Mouse (Mus musculus) kidney, adult 2 months (tissue): ENCODE measurements around the gene Mfsd13b. TPM values are rescaled to one million over a fixed set of nuclear protein-coding genes. Genes with fewer than 3 reads are reported as not detected.

ENCODE experiments used
- DNase-seq: peaks from one replicate; pipeline ENCODE4 v3.0.0; 2021
- H3K27ac ChIP-seq: fragments of 200-500 bp; 2 replicates; pipeline ENCODE4 v1.5.1; 2012; ENCODE audit warnings: low read depth, low read length, control low read depth, inconsistent platforms; ENCODE audit not compliant: insufficient read depth
- H3K27me3 ChIP-seq: fragments of 200-500 bp; replicated peaks from 2 replicates; pipeline ENCODE4 v1.6.1; 2012; ENCODE audit warnings: mild to moderate bottlenecking, moderate library complexity, low read length, inconsistent platforms; ENCODE audit not compliant: control insufficient read depth, insufficient read depth
- H3K36me3 ChIP-seq: fragments of 200-500 bp; 2 replicates; pipeline ENCODE4 v1.6.1; 2012; ENCODE audit warnings: mild to moderate bottlenecking, moderate library complexity, low read length, inconsistent platforms; ENCODE audit not compliant: control insufficient read depth, insufficient read depth
- H3K4me1 ChIP-seq: fragments of 200-500 bp; 2 replicates; pipeline ENCODE4 v1.6.1; 2011; ENCODE audit warnings: low read length; ENCODE audit not compliant: control insufficient read depth, insufficient read depth
- H3K4me3 ChIP-seq: fragments of 200-500 bp; 2 replicates; pipeline ENCODE4 v1.5.1; 2011; ENCODE audit warnings: mild to moderate bottlenecking, low read depth, low read length, control low read depth; ENCODE audit not compliant: insufficient read depth
- CTCF ChIP-seq: fragments of 200-500 bp; conservative IDR thresholded peaks from 2 replicates; pipeline ENCODE4 v1.5.1; 2011; ENCODE audit warnings: low read depth, mild to moderate bottlenecking, control low read depth, low read length, moderate library complexity, mixed read lengths; ENCODE audit not compliant: insufficient read depth, insufficient read length
- POLR2A ChIP-seq: fragments of 200-500 bp; IDR thresholded peaks from one replicate; pipeline ENCODE4 v1.6.1; 2011; ENCODE audit warnings: low read depth, low read length, control low read depth
- WGBS: fragments of 180-500 bp; shearing (Covaris S2); methylation state at CpG from one replicate; pipeline ENCODE4 v1.1.7; 2018; 5-methylcytosine and 5-hydroxymethylcytosine counted together
- polyA plus RNA-seq: library from polyadenylated mRNA; depleted of rRNA; stranded (reverse); fragments of >200 nt; gene quantifications from 2 replicates; pipeline ENCODE4 v1.2.3, GENCODE M21; 2012

Mfsd13b gene
- polyA plus RNA-seq, 1 experiment: 1.1 TPM

DNA sequence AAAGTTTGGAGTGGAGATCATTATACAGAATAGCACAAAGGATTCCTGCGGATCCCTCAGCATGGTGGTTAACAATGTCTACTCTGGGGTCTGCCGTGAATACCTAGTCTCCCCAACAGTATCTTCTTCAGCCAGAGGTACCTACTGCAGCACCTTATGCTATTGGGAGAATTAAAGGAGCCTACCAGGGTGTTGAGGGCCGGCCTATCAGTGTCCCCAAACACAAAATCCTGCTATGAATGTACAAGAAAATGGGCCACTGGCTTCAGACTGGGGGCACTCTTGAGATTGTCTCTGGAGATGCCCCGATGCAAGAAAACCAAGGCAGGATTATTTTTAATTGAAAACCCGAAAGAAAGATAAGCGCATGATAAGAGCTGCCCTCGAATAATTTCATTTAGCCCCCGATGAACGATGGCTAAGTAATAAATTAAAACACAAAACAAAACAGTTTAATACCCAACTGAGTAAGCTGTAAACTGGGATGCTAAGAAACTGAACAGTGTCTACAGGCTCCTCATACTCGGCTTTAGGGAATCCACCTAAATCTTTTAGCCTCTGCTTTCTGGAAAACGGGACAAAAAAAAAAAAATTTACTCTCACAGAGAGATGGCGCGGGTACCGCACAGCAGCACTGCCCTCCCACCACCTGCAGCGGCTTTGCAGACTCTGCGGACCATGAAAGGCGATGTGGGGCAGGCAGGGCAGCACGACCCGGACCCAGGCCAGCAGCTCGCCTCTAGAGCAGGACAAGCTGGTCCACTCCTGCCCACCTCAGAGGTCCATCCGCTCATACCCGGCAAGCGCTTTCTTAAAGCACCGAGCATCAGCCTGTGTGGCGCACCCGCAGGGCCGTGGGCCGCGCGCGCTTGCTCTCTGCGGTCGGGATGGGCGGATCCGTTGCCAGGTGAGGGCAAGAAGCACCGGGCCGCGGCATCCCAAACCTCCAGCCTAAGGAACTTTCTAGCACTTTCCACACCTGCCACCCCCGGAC lies 1.1 kb upstream of the Mfsd13b start:
- Histone ChIP-seq H3K27ac (no peak overlapping the region), H3K36me3 (no peaks in the 10 kb centered on the region), H3K4me1 (peaks cover 4% of the 10 kb centered on the region), H3K4me3 (peak overlapping the region; percentile 86), H3K27me3 (no peaks in the 10 kb centered on the region)
- DNase-seq: peak; percentile 63
- WGBS: 8% methylated on average over 39 of the region's 39 CpGs
- no peak for TF ChIP-seq POLR2A
- TF ChIP-seq CTCF: no peak

DNA sequence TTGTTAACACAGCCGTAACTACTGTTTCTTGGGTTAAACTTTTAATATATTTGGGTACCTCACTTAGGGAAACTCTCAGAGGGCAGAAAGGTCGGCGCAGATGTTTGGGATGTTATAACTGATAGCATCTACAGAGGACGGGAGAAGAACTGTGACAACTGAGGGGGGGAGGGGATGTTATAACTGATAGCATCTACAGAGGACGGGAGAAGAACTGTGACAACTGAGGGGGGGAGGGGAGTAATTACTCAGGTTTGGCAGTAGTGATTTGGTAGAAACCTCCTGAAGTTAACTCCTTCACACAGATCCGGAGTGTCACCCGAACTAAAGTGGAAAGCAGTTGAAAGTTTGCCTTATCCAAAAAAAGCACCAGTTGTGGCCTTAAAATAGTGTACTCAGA lies 659 bp downstream of the Mfsd13b start:
- H3K4me3 ChIP-seq: peak overlapping the region; percentile 61
- no peaks in the 10 kb centered on the region for H3K36me3 ChIP-seq
- TF ChIP-seq CTCF: no peak
- no peak for TF ChIP-seq POLR2A
- 21% methylated on average over 7 of the region's 7 CpGs for WGBS
- H3K27me3 ChIP-seq: no peaks in the 10 kb centered on the region
- DNase-seq: no peak
- H3K4me1 ChIP-seq: peaks cover 3% of the 10 kb centered on the region
- no peak overlapping the region for H3K27ac ChIP-seq

DNA sequence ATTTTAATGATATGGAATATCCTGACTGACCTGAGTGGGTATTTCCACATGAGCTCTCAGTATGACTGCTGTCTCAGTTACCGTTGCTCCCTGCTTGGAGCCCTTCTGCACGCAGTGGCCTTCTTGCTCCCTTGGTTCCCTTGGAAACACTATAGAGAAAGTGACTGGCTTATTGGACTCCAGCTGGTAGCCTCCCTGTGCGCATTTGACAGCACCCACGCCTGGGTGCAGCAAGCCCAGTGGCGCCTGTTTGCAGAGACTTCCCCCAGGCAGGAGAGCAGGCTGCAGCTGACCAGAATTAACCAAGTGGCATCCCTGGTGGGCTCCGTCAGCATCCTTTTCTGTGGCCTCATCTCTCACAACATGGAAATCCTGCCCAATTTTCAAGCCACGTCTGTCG lies 8.9 kb downstream of the Mfsd13b start:
- Histone ChIP-seq H3K27me3 (no peaks in the 10 kb centered on the region), H3K36me3 (no peaks in the 10 kb centered on the region), H3K4me3 (no peak overlapping the region), H3K27ac (no peak overlapping the region), H3K4me1 (peaks cover 8% of the 10 kb centered on the region; the same call in 1 of the 2 replicates)
- DNase-seq: no peak
- 85% methylated on average over 8 of the region's 8 CpGs for WGBS
- TF ChIP-seq CTCF (no peak), POLR2A (no peak)

DNA sequence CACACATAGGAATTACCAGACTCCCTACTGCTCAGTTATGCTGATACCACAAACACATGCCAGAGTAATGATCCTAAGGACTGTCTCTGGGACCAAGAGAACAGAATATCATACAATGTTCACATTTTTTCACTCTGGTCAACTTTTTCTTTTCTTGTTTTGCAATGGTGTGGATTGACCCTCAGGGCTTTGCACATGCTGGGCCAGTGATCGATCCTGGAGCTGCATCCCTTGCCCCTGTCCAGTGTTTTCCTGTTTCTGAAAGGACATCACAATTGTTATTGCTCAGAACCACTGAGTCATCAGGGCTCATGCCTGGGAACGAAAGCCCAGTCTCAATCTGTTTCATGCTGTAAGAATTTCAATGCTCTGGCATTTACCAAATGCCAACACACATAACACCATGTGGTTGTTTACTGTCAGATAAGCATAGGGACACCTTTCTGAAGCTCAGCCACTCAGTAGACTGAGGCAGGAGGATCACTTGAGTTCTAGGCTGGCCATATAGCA lies 16.8 kb downstream of the Mfsd13b start:
- Histone ChIP-seq H3K27me3 (no peaks in the 10 kb centered on the region), H3K4me1 (peaks cover 31% of the 10 kb centered on the region; the same call in 1 of the 2 replicates), H3K27ac (peak overlapping the region; percentile 63), H3K4me3 (no peak overlapping the region), H3K36me3 (no peaks in the 10 kb centered on the region)
- DNase-seq: no peak
- 76% methylated on average over 2 of the region's 2 CpGs for WGBS
- no peak for TF ChIP-seq POLR2A
- no peak for TF ChIP-seq CTCF

DNA sequence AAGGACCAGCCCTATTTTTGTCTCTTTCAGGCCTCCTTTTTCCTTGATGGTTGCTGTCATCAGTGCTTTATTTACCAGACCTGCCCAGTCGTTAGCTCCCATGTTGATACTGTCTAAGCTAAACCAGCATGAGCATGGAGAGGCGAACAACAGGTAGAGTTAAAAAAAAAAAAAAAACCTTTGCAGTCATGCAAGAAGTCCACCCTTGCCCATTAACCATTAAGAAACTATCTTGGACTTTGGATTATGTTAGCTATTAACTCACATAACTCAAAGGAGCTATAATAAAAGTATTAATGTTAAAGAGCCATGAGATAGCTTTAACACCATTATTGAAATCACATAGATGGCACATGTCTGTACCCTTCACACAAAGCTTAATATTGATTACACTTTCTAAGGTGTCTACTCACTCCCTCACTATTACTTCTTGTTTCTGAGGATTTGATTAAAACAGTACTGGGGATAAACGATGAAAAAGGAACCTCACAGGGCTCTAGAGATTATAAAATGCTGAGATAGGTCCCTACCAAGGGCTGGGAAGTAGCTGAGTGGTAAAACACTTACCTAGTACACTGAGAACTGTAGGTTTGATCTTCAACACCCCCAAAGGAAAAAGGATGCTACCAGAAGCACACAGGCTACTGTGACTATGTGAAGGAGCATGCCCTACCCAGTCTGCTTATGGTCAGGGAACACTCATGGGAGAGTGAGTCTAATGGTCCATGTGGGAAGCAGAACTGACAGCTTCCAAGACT lies 17.9 kb downstream of the Mfsd13b start:
- DNase-seq: peak; percentile 67
- Histone ChIP-seq H3K27me3 (no peaks in the 10 kb centered on the region), H3K4me3 (no peak overlapping the region), H3K27ac (peak overlapping the region; percentile 97), H3K4me1 (peaks cover 29% of the 10 kb centered on the region; the same call in 1 of the 2 replicates), H3K36me3 (no peaks in the 10 kb centered on the region)
- 34% methylated on average over 3 of the region's 3 CpGs for WGBS
- TF ChIP-seq CTCF: no peak

DNA sequence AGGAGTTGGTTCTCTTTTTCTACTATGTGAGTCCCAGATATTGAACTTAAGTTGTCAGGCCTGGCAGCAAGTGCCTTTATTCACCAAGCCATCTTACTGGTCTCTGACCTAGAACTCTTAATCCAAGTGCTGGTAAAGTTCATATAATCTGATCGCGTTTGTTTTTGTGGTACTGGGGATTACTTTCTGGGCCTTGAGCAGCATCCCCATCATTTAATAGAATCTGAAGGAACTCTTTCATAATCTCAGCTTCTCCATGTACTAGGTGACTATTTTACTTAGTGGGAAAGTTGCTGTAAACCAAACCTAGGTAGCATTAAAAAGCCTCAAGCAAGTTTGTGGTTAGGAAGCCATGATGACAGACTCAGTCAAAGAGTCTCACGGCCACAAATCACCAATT lies 19.6 kb downstream of the Mfsd13b start:
- 90% methylated on average over 3 of the region's 3 CpGs for WGBS
- H3K36me3 ChIP-seq: no peaks in the 10 kb centered on the region
- TF ChIP-seq CTCF: no peak
- TF ChIP-seq POLR2A: no peak

DNA sequence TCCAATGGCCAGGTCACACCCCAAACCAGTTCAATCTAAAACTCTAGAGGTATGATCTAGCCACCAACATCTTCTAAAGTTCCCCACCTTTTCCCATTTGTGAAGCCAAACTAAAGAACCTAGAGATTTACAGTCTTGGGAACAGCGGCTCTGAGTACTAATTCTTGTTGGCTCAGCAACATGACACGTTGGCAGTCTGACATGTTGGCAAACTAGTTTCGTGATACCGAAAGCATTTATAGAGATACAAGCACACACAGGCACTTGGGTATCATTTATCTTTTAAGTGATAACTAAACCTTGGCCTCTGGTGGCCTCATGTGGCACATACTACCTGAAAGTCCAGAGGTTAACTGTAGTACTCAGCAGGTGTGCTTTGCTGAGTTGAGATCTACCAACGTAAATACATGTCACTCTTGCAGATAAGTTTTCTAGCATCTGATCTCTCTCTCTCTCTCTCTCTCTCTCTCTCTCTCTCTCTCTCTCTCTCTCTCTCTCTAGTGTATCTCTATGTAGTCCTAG lies 20.2 kb downstream of the Mfsd13b start:
- DNase-seq: peak; percentile 19
- 62% methylated on average over 5 of the region's 5 CpGs for WGBS
- no peaks in the 10 kb centered on the region for H3K36me3 ChIP-seq
- H3K4me1 ChIP-seq: peaks cover 23% of the 10 kb centered on the region; the same call in 1 of the 2 replicates
- TF ChIP-seq CTCF (no peak), POLR2A (no peak)
- no peak overlapping the region for H3K4me3 ChIP-seq
- no peaks in the 10 kb centered on the region for H3K27me3 ChIP-seq
- H3K27ac ChIP-seq: peak overlapping the region; percentile 80

More for the DNA sequence above, 19.6 kb downstream of the Mfsd13b start:
- H3K27me3 ChIP-seq: no peaks in the 10 kb centered on the region
- no peak for DNase-seq
- peak overlapping the region; percentile 38; the same call in 1 of the 2 replicates for H3K27ac ChIP-seq
- peaks cover 23% of the 10 kb centered on the region; the same call in 1 of the 2 replicates for H3K4me1 ChIP-seq
- no peak overlapping the region for H3K4me3 ChIP-seq
